Mouse (Mus musculus) hindbrain, embryonic 16.5 days (tissue): Measurements from ENCODE around the gene Prss50. TPM values are rescaled to one million over a fixed set of nuclear protein-coding genes. Genes with fewer than 3 reads are reported as not detected.

Experiments
- ATAC-seq: fragments of 200-750 bp; cut with Nextera tagmentation; 2 replicates; pipeline ENCODE4 v1.8.0; 2017; ENCODE audit warnings: moderate TSS enrichment, moderate library complexity
- H3K27ac ChIP-seq: fragments of 300-500 bp; sonication (generic); 2 replicates; pipeline ENCODE4 v1.5.1; 2014; ENCODE audit warnings: low read depth, mild to moderate bottlenecking, control low read depth, low read length, moderate library complexity
- H3K27me3 ChIP-seq: fragments of 300-500 bp; sonication (generic); replicated peaks from 2 replicates; pipeline ENCODE4 v1.6.1; 2014; ENCODE audit warnings: low read length; ENCODE audit not compliant: control insufficient read depth, insufficient read depth
- H3K36me3 ChIP-seq: fragments of 300-500 bp; sonication (generic); 2 replicates; pipeline ENCODE4 v1.6.1; 2014; ENCODE audit warnings: mild to moderate bottlenecking, low read length, moderate library complexity, mixed read lengths; ENCODE audit not compliant: control insufficient read depth, insufficient read depth
- H3K4me1 ChIP-seq: fragments of 300-500 bp; sonication (generic); 2 replicates; pipeline ENCODE4 v1.6.1; 2014; ENCODE audit warnings: low read depth, low read length; ENCODE audit not compliant: control insufficient read depth, insufficient read depth
- H3K4me2 ChIP-seq: fragments of 300-500 bp; sonication (generic); 2 replicates; pipeline ENCODE4 v1.6.1; 2014; ENCODE audit warnings: mild to moderate bottlenecking, low read length, control low read depth, moderate library complexity
- H3K4me3 ChIP-seq: fragments of 300-500 bp; sonication (generic); 2 replicates; pipeline ENCODE4 v1.5.1; 2014; ENCODE audit warnings: mild to moderate bottlenecking, low read length, control low read depth, moderate library complexity
- H3K9ac ChIP-seq: fragments of 300-500 bp; sonication (generic); 2 replicates; pipeline ENCODE4 v1.6.1; 2014; ENCODE audit warnings: low read depth, mild to moderate bottlenecking, control low read depth, low read length, moderate library complexity
- H3K9me3 ChIP-seq: fragments of 300-500 bp; sonication (generic); 2 replicates; pipeline ENCODE4 v1.6.1; 2014; ENCODE audit warnings: mild to moderate bottlenecking, low read length, moderate library complexity; ENCODE audit not compliant: control insufficient read depth
- WGBS: fragments of 180-500 bp; shearing (Covaris S2); extraction: QIAGEN DNeasy Blood & Tissue Kit; methylation state at CpG from one replicate; pipeline ENCODE4 v1.1.7; 2014; 5-methylcytosine and 5-hydroxymethylcytosine counted together
- polyA plus RNA-seq: library from polyadenylated mRNA; unstranded; fragments of >200 nt; fragmentation: Nextera tagmentation; extraction: Ambion mirVana; gene quantifications from 2 replicates; pipeline ENCODE4 v1.2.1, GENCODE M21; 2015

Prss50 gene
- polyA plus RNA-seq, 1 experiment from 2014 or later: 0.71 TPM

GRCm38 (mm10) chr9:110858967-110859596 is 1.3 kb downstream of the Prss50 start:
- H3K4me2 ChIP-seq: no peak overlapping the region
- no peaks in the 10 kb centered on the region for H3K36me3 ChIP-seq
- WGBS: 80% methylated on average over 5 of the region's 5 CpGs
- no peak overlapping the region for H3K9ac ChIP-seq
- H3K4me1 ChIP-seq: no peaks in the 10 kb centered on the region; the same call in none of the 2 replicates
- no peak for ATAC-seq
- no peak overlapping the region for H3K27ac ChIP-seq
- H3K4me3 ChIP-seq: no peak overlapping the region
- H3K9me3 ChIP-seq: no peaks in the 10 kb centered on the region
- H3K27me3 ChIP-seq: peaks cover 5% of the 10 kb centered on the region; the same call in 1 of the 2 replicates

GRCm38 (mm10) chr9:110871030-110871429 is 13.3 kb downstream of the Prss50 start:
- no peak overlapping the region for H3K4me3 ChIP-seq
- H3K9ac ChIP-seq: no peak overlapping the region
- no peaks in the 10 kb centered on the region for H3K36me3 ChIP-seq
- peaks cover 23% of the 10 kb centered on the region for H3K4me1 ChIP-seq
- ATAC-seq: no peak
- 22% methylated on average over 7 of the region's 7 CpGs for WGBS
- no peaks in the 10 kb centered on the region for H3K9me3 ChIP-seq
- H3K27ac ChIP-seq: no peak overlapping the region
- H3K27me3 ChIP-seq: no peaks in the 10 kb centered on the region; the same call in 1 of the 2 replicates
- no peak overlapping the region for H3K4me2 ChIP-seq

- Histone ChIP-seq H3K27ac (peak overlapping the region; percentile 58), H3K9me3 (no peaks in the 10 kb centered on the region), H3K4me1 (peaks cover 25% of the 10 kb centered on the region), H3K4me2 (peak overlapping the region; percentile 72), H3K36me3 (no peaks in the 10 kb centered on the region), H3K9ac (peak overlapping the region; percentile 61), H3K4me3 (peak overlapping the region; percentile 43), H3K27me3 (no peaks in the 10 kb centered on the region; the same call in 1 of the 2 replicates)
- ATAC-seq: peak; percentile 81
- WGBS: 5% methylated on average over 39 of the region's 40 CpGs
These were observed 16.2 kb downstream of the Prss50 start for GRCm38 (mm10) chr9:110873681-110874659.

GRCm38 (mm10) chr9:110874660-110875191 is 17.0 kb downstream of the Prss50 start:
- no peak overlapping the region for H3K9ac ChIP-seq
- H3K4me2 ChIP-seq: peak overlapping the region; percentile 72
- ATAC-seq: peak; percentile 38
- H3K4me1 ChIP-seq: peaks cover 30% of the 10 kb centered on the region
- H3K4me3 ChIP-seq: no peak overlapping the region
- no peaks in the 10 kb centered on the region for H3K9me3 ChIP-seq
- H3K36me3 ChIP-seq: no peaks in the 10 kb centered on the region
- H3K27ac ChIP-seq: peak overlapping the region; percentile 58
- WGBS: 0% methylated on average over 3 of the region's 3 CpGs
- peaks cover 1% of the 10 kb centered on the region; the same call in 1 of the 2 replicates for H3K27me3 ChIP-seq

DNA sequence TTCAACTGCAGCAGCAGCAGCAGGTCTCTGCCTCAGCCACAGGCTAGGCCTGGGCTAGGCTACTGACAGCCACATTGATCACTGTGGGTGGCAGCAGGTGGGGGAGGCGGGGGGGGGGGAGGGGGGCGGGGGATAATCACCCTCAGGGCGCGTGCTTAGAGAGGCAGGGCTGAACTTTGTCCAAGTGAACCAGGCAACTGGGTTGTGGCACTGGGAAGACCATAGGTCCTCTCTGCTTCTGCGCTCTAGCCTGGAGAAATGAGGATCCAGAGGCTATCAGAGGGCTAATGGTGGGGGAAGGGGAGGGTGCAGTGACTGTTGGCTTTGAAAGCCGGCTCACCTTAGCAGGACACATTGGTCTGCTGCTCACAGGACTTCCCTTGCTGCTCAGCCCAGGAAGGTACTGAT is 17.5 kb downstream of the Prss50 start:
- Histone ChIP-seq H3K4me2 (no peak overlapping the region), H3K9me3 (no peaks in the 10 kb centered on the region), H3K36me3 (no peaks in the 10 kb centered on the region), H3K9ac (no peak overlapping the region), H3K4me3 (no peak overlapping the region), H3K27me3 (peaks cover 4% of the 10 kb centered on the region), H3K27ac (peak overlapping the region; percentile 58), H3K4me1 (peaks cover 34% of the 10 kb centered on the region)
- WGBS: 9% methylated on average over 6 of the region's 6 CpGs
- no peak; the same call in 1 of the 2 replicates for ATAC-seq

GRCm38 (mm10) chr9:110877353-110877752 is 19.6 kb downstream of the Prss50 start:
- H3K4me1 ChIP-seq: peaks cover 41% of the 10 kb centered on the region
- H3K4me2 ChIP-seq: no peak overlapping the region
- H3K36me3 ChIP-seq: no peaks in the 10 kb centered on the region
- no peak for ATAC-seq
- H3K4me3 ChIP-seq: no peak overlapping the region
- peaks cover 15% of the 10 kb centered on the region for H3K27me3 ChIP-seq
- H3K9me3 ChIP-seq: no peaks in the 10 kb centered on the region
- H3K9ac ChIP-seq: no peak overlapping the region
- H3K27ac ChIP-seq: no peak overlapping the region
- WGBS: 100% methylated on average over 1 of the region's 1 CpGs

- Histone ChIP-seq H3K9me3 (no peaks in the 10 kb centered on the region), H3K27ac (no peak overlapping the region), H3K4me3 (no peak overlapping the region), H3K36me3 (no peaks in the 10 kb centered on the region), H3K4me1 (peaks cover 41% of the 10 kb centered on the region), H3K9ac (no peak overlapping the region), H3K4me2 (no peak overlapping the region), H3K27me3 (peaks cover 15% of the 10 kb centered on the region)
- ATAC-seq: peak; percentile 27; the same call in 1 of the 2 replicates
- WGBS: 77% methylated on average over 5 of the region's 5 CpGs
These were observed 20.1 kb downstream of the Prss50 start for GRCm38 (mm10) chr9:110877888-110878287.

- ATAC-seq: peak; percentile 57
- Histone ChIP-seq H3K4me3 (peak within 1 kb of the TSS; percentile 61), H3K4me2 (peak within 1 kb of the TSS; percentile 97), H3K27ac (peak within 1 kb of the TSS; percentile 73), H3K4me1 (peaks cover 32% of the 10 kb centered on the region), H3K27me3 (peaks cover 15% of the 10 kb centered on the region), H3K9me3 (no peaks in the 10 kb centered on the region), H3K9ac (peak within 1 kb of the TSS; percentile 69), H3K36me3 (no peaks in the 10 kb centered on the region)
- 17% methylated on average over 12 of the region's 12 CpGs for WGBS
These were observed 21.6 kb downstream of the Prss50 start, which contains the start of gene Als2cl for GRCm38 (mm10) chr9:110879191-110879920. Gene Als2cl (plus strand): TSS chr9:110879870.
